Mouse (Mus musculus): ENCODE results near the gene U2af1l4. TPM values are rescaled to one million over a fixed set of nuclear protein-coding genes. Genes with fewer than 3 reads are reported as not detected.
A peak's percentile ranks its signal among the peaks of the same experiment; 100 is the strongest.

Gene U2af1l4
- polyA plus RNA-seq, 1 experiment from 2014 or later: 105 TPM

DNA sequence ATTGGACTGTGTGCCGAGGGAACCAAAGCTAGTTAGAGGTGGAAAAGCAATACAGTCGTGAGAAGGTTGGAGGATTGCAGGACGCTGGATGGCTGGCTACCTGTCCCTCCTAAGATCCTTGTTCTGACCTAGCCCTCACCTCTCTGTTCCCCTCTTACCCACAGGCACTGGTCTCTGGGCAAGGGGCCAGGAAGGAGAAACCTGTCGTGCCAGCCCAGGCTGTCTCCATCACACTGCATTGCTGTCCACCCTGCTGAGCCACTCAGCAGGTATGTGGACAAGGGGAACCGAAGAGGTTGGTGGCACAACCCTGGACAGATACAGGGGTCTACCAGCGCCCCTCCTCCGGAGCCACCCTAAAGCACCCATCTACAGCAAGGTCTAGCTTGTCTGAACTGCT lies 37.5 kb downstream of the U2af1l4 start:
- Histone ChIP-seq H3K9me3 (ENCODE audit: control insufficient read depth, low read length) (no peaks in the 10 kb centered on the region), H3K4me2 (replicated peaks) (peak overlapping the region; percentile 48; the same call in 1 of the 2 replicates), H3K9ac (no peak overlapping the region), H3K27ac (no peak overlapping the region), H3K27me3 (ENCODE audit: control insufficient read depth, insufficient read depth, low read length) (no peaks in the 10 kb centered on the region), H3K36me3 (replicated peaks; ENCODE audit: control insufficient read depth, insufficient read depth) (no peaks in the 10 kb centered on the region), H3K4me1 (replicated peaks; ENCODE audit: control insufficient read depth, insufficient read depth, low read length) (peaks cover 8% of the 10 kb centered on the region; the same call in 1 of the 2 replicates), H3K4me3 (replicated peaks; ENCODE audit: low read length) (no peak overlapping the region)
- 75% methylated on average over 7 of the region's 7 CpGs for WGBS
- ATAC-seq (ENCODE audit: low FRiP score) (no peak), DNase-seq (ENCODE audit: low spot score) (no peak)

GRCm38 (mm10) chr7:30602583-30602982 lies 39.5 kb downstream of the U2af1l4 start:
- ATAC-seq (ENCODE audit: low FRiP score) (no peak), DNase-seq (ENCODE audit: low spot score) (no peak)
- WGBS: 58% methylated on average over 3 of the region's 3 CpGs
- no peaks in the 10 kb centered on the region for H3K36me3 ChIP-seq (replicated peaks; ENCODE audit: control insufficient read depth, insufficient read depth)
- no peak overlapping the region for H3K4me2 ChIP-seq (replicated peaks)
- peaks cover 8% of the 10 kb centered on the region; the same call in 1 of the 2 replicates for H3K4me1 ChIP-seq (replicated peaks; ENCODE audit: control insufficient read depth, insufficient read depth, low read length)
- no peak overlapping the region for H3K4me3 ChIP-seq (replicated peaks; ENCODE audit: low read length)
- no peaks in the 10 kb centered on the region for H3K27me3 ChIP-seq (ENCODE audit: control insufficient read depth, insufficient read depth, low read length)
- no peak overlapping the region for H3K9ac ChIP-seq
- H3K9me3 ChIP-seq (ENCODE audit: control insufficient read depth, low read length): no peaks in the 10 kb centered on the region
- no peak overlapping the region for H3K27ac ChIP-seq

- no peak overlapping the region for H3K4me3 ChIP-seq (replicated peaks; ENCODE audit: low read length)
- no peak overlapping the region for H3K4me2 ChIP-seq (replicated peaks)
- H3K9me3 ChIP-seq (ENCODE audit: control insufficient read depth, low read length): no peaks in the 10 kb centered on the region
- peaks cover 8% of the 10 kb centered on the region; the same call in 1 of the 2 replicates for H3K4me1 ChIP-seq (replicated peaks; ENCODE audit: control insufficient read depth, insufficient read depth, low read length)
- ATAC-seq (ENCODE audit: low FRiP score) (no peak), DNase-seq (ENCODE audit: low spot score) (no peak)
- no peak overlapping the region for H3K9ac ChIP-seq
- 69% methylated on average over 8 of the region's 8 CpGs for WGBS
- no peaks in the 10 kb centered on the region for H3K36me3 ChIP-seq (replicated peaks; ENCODE audit: control insufficient read depth, insufficient read depth)
- no peak overlapping the region for H3K27ac ChIP-seq
- no peaks in the 10 kb centered on the region for H3K27me3 ChIP-seq (ENCODE audit: control insufficient read depth, insufficient read depth, low read length)
Measured at GRCm38 (mm10) chr7:30604424-30604823, 41.3 kb downstream of the U2af1l4 start.

DNA sequence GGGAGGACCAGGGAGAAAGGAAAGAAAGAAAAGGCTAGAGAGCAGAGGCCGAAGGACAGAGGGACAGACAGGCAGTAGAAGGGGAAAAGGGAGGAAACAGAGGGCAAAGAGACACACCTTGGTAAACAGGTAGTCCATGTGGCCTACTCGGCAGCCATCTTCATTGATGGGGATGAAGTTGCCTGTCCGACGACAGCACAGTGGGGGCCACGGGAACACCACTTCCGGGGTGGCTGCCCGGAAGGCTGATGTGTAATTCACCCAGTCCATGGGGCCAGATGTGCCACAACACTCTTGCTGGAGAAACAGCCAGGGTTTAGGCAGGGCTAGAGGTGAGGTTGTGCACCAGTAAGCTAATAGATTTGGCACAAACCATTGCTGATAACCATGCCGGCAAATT lies 41.8 kb downstream of the U2af1l4 start:
- Histone ChIP-seq H3K27ac (no peak overlapping the region), H3K9me3 (ENCODE audit: control insufficient read depth, low read length) (no peaks in the 10 kb centered on the region), H3K27me3 (ENCODE audit: control insufficient read depth, insufficient read depth, low read length) (no peaks in the 10 kb centered on the region), H3K4me2 (replicated peaks) (no peak overlapping the region), H3K9ac (no peak overlapping the region), H3K4me1 (replicated peaks; ENCODE audit: control insufficient read depth, insufficient read depth, low read length) (peaks cover 4% of the 10 kb centered on the region; the same call in 1 of the 2 replicates), H3K4me3 (replicated peaks; ENCODE audit: low read length) (no peak overlapping the region), H3K36me3 (replicated peaks; ENCODE audit: control insufficient read depth, insufficient read depth) (no peaks in the 10 kb centered on the region)
- ATAC-seq (ENCODE audit: low FRiP score) (no peak), DNase-seq (ENCODE audit: low spot score) (no peak)
- WGBS: 91% methylated on average over 8 of the region's 8 CpGs

DNA sequence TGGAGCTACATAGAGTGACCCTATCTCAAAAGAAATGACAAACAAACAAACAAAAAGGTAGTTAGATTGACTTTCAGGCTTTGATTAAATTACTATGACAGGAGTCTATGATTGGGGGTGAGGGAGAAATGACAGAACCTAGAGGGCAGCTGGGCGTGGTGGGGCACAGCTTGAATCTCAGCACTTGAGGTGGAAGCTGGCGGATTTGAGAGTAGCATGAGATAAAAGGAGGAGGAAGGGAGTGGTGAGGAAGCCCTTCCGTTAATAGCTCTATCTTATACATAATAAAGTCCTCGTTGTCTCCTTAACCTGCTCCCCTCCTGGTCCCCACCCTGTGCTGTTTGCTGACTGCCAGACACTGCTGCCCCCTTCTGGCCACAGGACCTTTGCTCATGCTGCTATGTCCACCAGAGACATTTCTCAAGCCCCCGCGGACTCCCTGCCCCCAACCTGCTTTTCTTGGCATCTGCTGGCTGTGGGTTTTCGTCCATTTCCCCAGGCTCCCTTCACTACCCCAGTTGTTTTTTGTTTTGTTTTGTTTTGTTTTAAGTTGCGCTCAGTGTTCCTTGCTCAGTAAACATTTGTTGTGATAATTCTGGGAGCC lies 44.7 kb downstream of the U2af1l4 start:
- Histone ChIP-seq H3K36me3 (replicated peaks; ENCODE audit: control insufficient read depth, insufficient read depth) (no peaks in the 10 kb centered on the region), H3K9me3 (ENCODE audit: control insufficient read depth, low read length) (no peaks in the 10 kb centered on the region), H3K4me2 (replicated peaks) (no peak overlapping the region), H3K4me3 (replicated peaks; ENCODE audit: low read length) (no peak overlapping the region), H3K27me3 (ENCODE audit: control insufficient read depth, insufficient read depth, low read length) (no peaks in the 10 kb centered on the region), H3K4me1 (replicated peaks; ENCODE audit: control insufficient read depth, insufficient read depth, low read length) (no peaks in the 10 kb centered on the region), H3K9ac (no peak overlapping the region), H3K27ac (no peak overlapping the region)
- no peak for DNase-seq (ENCODE audit: low spot score)
- 36% methylated on average over 8 of the region's 8 CpGs for WGBS
- ATAC-seq (ENCODE audit: low FRiP score): no peak

DNA sequence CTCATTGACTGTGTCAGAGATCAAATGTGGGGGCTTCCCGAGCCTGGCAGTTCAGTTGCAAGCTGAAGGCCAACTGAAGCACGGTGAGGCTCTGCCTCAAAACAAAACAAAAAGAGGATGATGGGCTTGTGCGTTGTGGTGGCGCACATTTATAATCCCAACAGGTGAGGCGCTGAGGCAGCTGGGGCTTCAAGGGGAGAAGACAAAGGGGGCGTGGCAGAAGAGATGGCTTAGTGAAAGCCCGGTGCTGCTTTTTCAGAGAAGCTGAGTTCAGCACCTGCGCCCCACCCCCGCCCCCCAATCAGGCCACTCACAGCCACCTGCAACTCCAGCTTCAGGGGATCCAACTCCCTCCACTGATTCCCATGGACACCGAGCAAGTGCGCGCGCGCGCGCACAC lies 45.4 kb downstream of the U2af1l4 start:
- ATAC-seq (ENCODE audit: low FRiP score): no peak
- Histone ChIP-seq H3K4me1 (replicated peaks; ENCODE audit: control insufficient read depth, insufficient read depth, low read length) (no peaks in the 10 kb centered on the region), H3K9me3 (ENCODE audit: control insufficient read depth, low read length) (no peaks in the 10 kb centered on the region), H3K36me3 (replicated peaks; ENCODE audit: control insufficient read depth, insufficient read depth) (no peaks in the 10 kb centered on the region), H3K27me3 (ENCODE audit: control insufficient read depth, insufficient read depth, low read length) (no peaks in the 10 kb centered on the region), H3K4me3 (replicated peaks; ENCODE audit: low read length) (no peak overlapping the region), H3K27ac (no peak overlapping the region), H3K9ac (no peak overlapping the region), H3K4me2 (replicated peaks) (no peak overlapping the region)
- 52% methylated on average over 16 of the region's 16 CpGs for WGBS
- no peak for DNase-seq (ENCODE audit: low spot score)

GRCm38 (mm10) chr7:30610043-30610442 lies 46.9 kb downstream of the U2af1l4 start:
- WGBS: 60% methylated on average over 7 of the region's 7 CpGs
- no peak for DNase-seq (ENCODE audit: low spot score)
- H3K4me3 ChIP-seq (replicated peaks; ENCODE audit: low read length): no peak overlapping the region
- H3K27me3 ChIP-seq (ENCODE audit: control insufficient read depth, insufficient read depth, low read length): no peaks in the 10 kb centered on the region
- no peak overlapping the region for H3K4me2 ChIP-seq (replicated peaks)
- ATAC-seq (ENCODE audit: low FRiP score): no peak
- no peaks in the 10 kb centered on the region for H3K9me3 ChIP-seq (ENCODE audit: control insufficient read depth, low read length)
- no peak overlapping the region for H3K27ac ChIP-seq
- H3K36me3 ChIP-seq (replicated peaks; ENCODE audit: control insufficient read depth, insufficient read depth): no peaks in the 10 kb centered on the region
- no peaks in the 10 kb centered on the region for H3K4me1 ChIP-seq (replicated peaks; ENCODE audit: control insufficient read depth, insufficient read depth, low read length)
- H3K9ac ChIP-seq: no peak overlapping the region

DNA sequence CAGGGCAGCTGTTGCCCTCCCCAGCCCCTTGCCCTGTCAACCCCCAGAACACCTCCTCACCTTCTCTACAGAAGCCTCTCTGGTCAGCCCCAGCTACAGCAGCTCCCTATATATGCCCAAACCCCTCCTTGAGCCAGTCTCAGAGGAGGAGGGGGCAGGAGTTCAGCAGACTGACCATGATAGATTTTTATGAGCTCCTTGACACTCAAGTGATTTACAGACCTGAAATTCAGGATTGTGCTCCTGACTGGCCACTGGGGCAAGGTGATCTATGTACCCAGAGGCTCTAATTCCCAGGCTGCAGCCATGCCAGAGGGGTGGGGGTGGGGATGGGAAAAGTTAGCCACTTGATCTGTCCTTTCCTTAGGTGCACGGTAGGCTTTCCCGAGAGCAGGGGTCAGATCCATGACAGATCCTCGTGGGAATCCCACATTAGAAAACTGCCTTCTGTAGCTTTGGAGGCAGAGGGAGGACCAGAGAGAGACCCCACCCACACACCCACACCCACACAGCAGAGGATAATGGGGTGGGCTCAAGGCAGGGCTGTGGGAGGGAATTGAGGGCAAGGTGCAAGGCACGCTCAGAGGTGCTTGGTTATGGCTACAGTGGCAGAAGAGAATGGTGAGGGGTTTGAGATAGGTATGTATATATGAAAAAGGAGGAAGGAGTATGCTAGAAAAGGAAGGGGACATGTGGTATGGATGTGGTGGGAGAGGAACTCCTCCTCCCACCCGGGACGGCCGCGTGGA lies 49.7 kb downstream of the U2af1l4 start, which contains the start of gene Upk1a:
TSS of gene Upk1a (minus strand) at position 194 of the 749 bp plus-strand sequence.
- DNase-seq (ENCODE audit: low spot score): no peak
- Histone ChIP-seq H3K9ac (no peak within 1 kb of the TSS), H3K27me3 (ENCODE audit: control insufficient read depth, insufficient read depth, low read length) (no peaks in the 10 kb centered on the region), H3K27ac (no peak within 1 kb of the TSS), H3K4me3 (replicated peaks; ENCODE audit: low read length) (no peak within 1 kb of the TSS), H3K4me1 (replicated peaks; ENCODE audit: control insufficient read depth, insufficient read depth, low read length) (no peaks in the 10 kb centered on the region), H3K36me3 (replicated peaks; ENCODE audit: control insufficient read depth, insufficient read depth) (peaks cover 23% of the 10 kb centered on the region), H3K4me2 (replicated peaks) (no peak within 1 kb of the TSS), H3K9me3 (ENCODE audit: control insufficient read depth, low read length) (no peaks in the 10 kb centered on the region)
- WGBS: 83% methylated on average over 8 of the region's 8 CpGs
- no peak for ATAC-seq (ENCODE audit: low FRiP score)

DNA sequence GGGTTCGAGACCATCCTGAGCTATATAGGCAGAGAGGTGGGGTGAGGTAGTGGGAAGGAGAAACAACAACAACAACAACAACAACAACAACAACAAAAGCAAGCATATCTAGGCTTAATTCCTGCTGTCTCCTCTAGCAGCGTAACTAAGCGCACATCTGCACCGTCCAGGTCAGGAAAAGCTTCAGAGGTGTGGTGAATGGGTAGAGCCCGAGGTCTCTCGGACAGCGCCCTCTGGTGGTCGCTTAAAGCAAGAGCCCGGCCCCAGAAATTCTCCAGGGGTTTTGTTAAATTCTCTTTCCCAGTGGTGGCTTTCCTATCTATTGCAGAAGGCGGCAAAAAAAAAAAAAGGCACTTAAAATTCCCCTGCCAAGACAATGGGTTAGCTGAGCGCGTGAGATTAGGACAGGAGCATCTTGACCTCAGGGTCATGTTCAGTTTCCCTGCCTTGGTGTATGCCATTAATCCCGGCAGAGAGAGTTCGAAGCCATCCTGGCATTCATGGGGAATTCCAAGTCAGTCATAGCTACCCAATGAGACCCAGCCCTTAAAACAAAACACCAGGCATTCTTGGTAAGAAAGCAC lies 50.5 kb downstream of the U2af1l4 start:
- Histone ChIP-seq H3K4me2 (replicated peaks) (no peak overlapping the region), H3K4me1 (replicated peaks; ENCODE audit: control insufficient read depth, insufficient read depth, low read length) (no peaks in the 10 kb centered on the region), H3K27me3 (ENCODE audit: control insufficient read depth, insufficient read depth, low read length) (no peaks in the 10 kb centered on the region), H3K36me3 (replicated peaks; ENCODE audit: control insufficient read depth, insufficient read depth) (peaks cover 31% of the 10 kb centered on the region), H3K9ac (no peak overlapping the region), H3K9me3 (ENCODE audit: control insufficient read depth, low read length) (no peaks in the 10 kb centered on the region), H3K4me3 (replicated peaks; ENCODE audit: low read length) (no peak overlapping the region), H3K27ac (no peak overlapping the region)
- ATAC-seq (ENCODE audit: low FRiP score): 0 out of 2 replicates have a peak, but pooled peaks have one; percentile 34
- WGBS: 23% methylated on average over 14 of the region's 14 CpGs
- DNase-seq (ENCODE audit: low spot score): peak; percentile 57
